Mouse (Mus musculus) neural tube, embryonic 15.5 days (tissue): ENCODE measurements around the gene Rab42. TPM values are rescaled to one million over a fixed set of nuclear protein-coding genes. Genes with fewer than 3 reads are reported as not detected.
"Not testable (repeated sequence)": the region's sequence is repeated elsewhere in the genome, so short reads cannot be mapped to it uniquely, and the experiment has no call there.

Experiments used
- ATAC-seq: fragments of 200-750 bp; cut with Nextera tagmentation; 2 replicates; pipeline ENCODE4 v1.8.0; 2017; ENCODE audit warnings: mild to moderate bottlenecking, moderate TSS enrichment, moderate library complexity; ENCODE audit not compliant: low FRiP score
- H3K27ac ChIP-seq: fragments of 300-500 bp; sonication (generic); replicated peaks from 2 replicates; pipeline ENCODE4 v1.5.1; 2015; ENCODE audit warnings: mild to moderate bottlenecking, inconsistent platforms
- H3K27me3 ChIP-seq: fragments of 300-500 bp; sonication (generic); replicated peaks from 2 replicates; pipeline ENCODE4 v1.6.1; 2015; ENCODE audit warnings: inconsistent platforms
- H3K36me3 ChIP-seq: fragments of 300-500 bp; sonication (generic); 2 replicates; pipeline ENCODE4 v1.6.1; 2015; ENCODE audit warnings: inconsistent platforms
- H3K4me1 ChIP-seq: fragments of 300-500 bp; sonication (generic); 2 replicates; pipeline ENCODE4 v1.6.1; 2015; ENCODE audit warnings: inconsistent platforms
- H3K4me2 ChIP-seq: fragments of 300-500 bp; sonication (generic); 2 replicates; pipeline ENCODE4 v1.6.1; 2015; ENCODE audit warnings: inconsistent platforms, mild to moderate bottlenecking, moderate library complexity
- H3K4me3 ChIP-seq: fragments of 300-500 bp; sonication (generic); replicated peaks from 2 replicates; pipeline ENCODE4 v1.5.1; 2015; ENCODE audit warnings: mild to moderate bottlenecking, inconsistent platforms
- H3K9ac ChIP-seq: fragments of 300-500 bp; sonication (generic); replicated peaks from 2 replicates; pipeline ENCODE4 v1.6.1; 2015; ENCODE audit warnings: mild to moderate bottlenecking, inconsistent platforms
- H3K9me3 ChIP-seq: fragments of 300-500 bp; sonication (generic); replicated peaks from 2 replicates; pipeline ENCODE4 v1.6.1; 2016; ENCODE audit warnings: inconsistent platforms
- WGBS: fragments of 180-500 bp; shearing (Covaris S2); methylation state at CpG from one replicate; pipeline ENCODE4 v1.1.7; 2015; ENCODE audit warnings: mixed read lengths; 5-methylcytosine and 5-hydroxymethylcytosine counted together
- polyA plus RNA-seq: library from polyadenylated mRNA; unstranded; fragments of >200 nt; fragmentation: Nextera tagmentation; extraction: Ambion mirVana; gene quantifications from 2 replicates; pipeline ENCODE4 v1.2.1, GENCODE M21; 2015

Rab42 gene
- polyA plus RNA-seq, 1 experiment from 2014 or later = 3.5 TPM

- Histone ChIP-seq H3K36me3 (peaks cover 36% of the 10 kb centered on the region), H3K27ac (no peak overlapping the region), H3K9ac (no peak overlapping the region), H3K4me1 (no peaks in the 10 kb centered on the region), H3K27me3 (no peaks in the 10 kb centered on the region), H3K4me3 (no peak overlapping the region), H3K4me2 (no peak overlapping the region), H3K9me3 (no peaks in the 10 kb centered on the region)
- WGBS = 85% methylated on average over 7 of the region's 7 CpGs
- no peak for ATAC-seq
Observed at GRCm38 (mm10) chr4:132293682-132294240, 9.4 kb downstream of the Rab42 start.

GRCm38 (mm10) chr4:132292988-132293387 is 10.2 kb downstream of the Rab42 start:
- Histone ChIP-seq H3K9me3 (no peaks in the 10 kb centered on the region), H3K4me1 (no peaks in the 10 kb centered on the region), H3K27me3 (no peaks in the 10 kb centered on the region), H3K36me3 (peaks cover 36% of the 10 kb centered on the region), H3K4me3 (no peak overlapping the region), H3K27ac (no peak overlapping the region), H3K4me2 (no peak overlapping the region), H3K9ac (no peak overlapping the region)
- WGBS = 44% methylated on average over 4 of the region's 4 CpGs
- no peak for ATAC-seq

GRCm38 (mm10) chr4:132291624-132292335 is 11.4 kb downstream of the Rab42 start:
- Histone ChIP-seq H3K4me2 (no peak overlapping the region), H3K27ac (no peak overlapping the region), H3K27me3 (no peaks in the 10 kb centered on the region), H3K4me1 (no peaks in the 10 kb centered on the region), H3K9ac (no peak overlapping the region), H3K4me3 (no peak overlapping the region), H3K36me3 (peaks cover 40% of the 10 kb centered on the region), H3K9me3 (no peaks in the 10 kb centered on the region)
- 89% methylated on average over 12 of the region's 12 CpGs for WGBS
- no peak for ATAC-seq

- Histone ChIP-seq H3K9me3 (no peaks in the 10 kb centered on the region), H3K4me2 (no peak overlapping the region), H3K27me3 (no peaks in the 10 kb centered on the region), H3K36me3 (peaks cover 47% of the 10 kb centered on the region), H3K27ac (no peak overlapping the region), H3K9ac (no peak overlapping the region), H3K4me3 (no peak overlapping the region), H3K4me1 (no peaks in the 10 kb centered on the region)
- no peak for ATAC-seq
- 95% methylated on average over 4 of the region's 4 CpGs for WGBS
Observed at GRCm38 (mm10) chr4:132291056-132291455, 12.1 kb downstream of the Rab42 start.

GRCm38 (mm10) chr4:132288840-132289239 is 14.3 kb downstream of the Rab42 start:
- WGBS = 92% methylated on average over 1 of the region's 5 CpGs
- ATAC-seq, H3K4me3 ChIP-seq, H3K4me1 ChIP-seq, H3K9me3 ChIP-seq, H3K4me2 ChIP-seq, H3K27me3 ChIP-seq, H3K9ac ChIP-seq, H3K27ac ChIP-seq: not testable (repeated sequence)
- peaks cover 54% of the 10 kb centered on the region for H3K36me3 ChIP-seq

GRCm38 (mm10) chr4:132275949-132276348 is 27.2 kb downstream of the Rab42 start:
- H3K4me2 ChIP-seq = peak overlapping the region; percentile 11; the same call in 1 of the 2 replicates
- no peak for ATAC-seq
- peaks cover 24% of the 10 kb centered on the region for H3K4me1 ChIP-seq
- no peaks in the 10 kb centered on the region for H3K9me3 ChIP-seq
- H3K27me3 ChIP-seq = no peaks in the 10 kb centered on the region
- peaks cover 4% of the 10 kb centered on the region for H3K36me3 ChIP-seq
- H3K4me3 ChIP-seq = no peak overlapping the region
- 95% methylated on average over 3 of the region's 3 CpGs for WGBS
- H3K9ac ChIP-seq = no peak overlapping the region
- H3K27ac ChIP-seq = no peak overlapping the region

GRCm38 (mm10) chr4:132274156-132274862 is 28.9 kb downstream of the Rab42 start, which contains the start of gene Taf12:
TSS of gene Taf12 (plus strand) at chr4:132274375.
- Histone ChIP-seq H3K36me3 (no peaks in the 10 kb centered on the region), H3K27ac (peak within 1 kb of the TSS; percentile 85), H3K4me1 (peaks cover 28% of the 10 kb centered on the region), H3K4me2 (peak within 1 kb of the TSS; percentile 81), H3K9ac (peak within 1 kb of the TSS; percentile 67), H3K9me3 (no peaks in the 10 kb centered on the region), H3K4me3 (peak within 1 kb of the TSS; percentile 54), H3K27me3 (no peaks in the 10 kb centered on the region)
- ATAC-seq = peak; percentile 90
- WGBS = under 1% methylated on average over 48 of the region's 48 CpGs

GRCm38 (mm10) chr4:132273166-132273565 is 30.0 kb downstream of the Rab42 start:
- no peaks in the 10 kb centered on the region for H3K27me3 ChIP-seq
- no peak for ATAC-seq
- 66% methylated on average over 2 of the region's 2 CpGs for WGBS
- no peaks in the 10 kb centered on the region for H3K36me3 ChIP-seq
- H3K27ac ChIP-seq = no peak overlapping the region; the same call in 1 of the 2 replicates
- peak overlapping the region; percentile 67 for H3K9ac ChIP-seq
- H3K9me3 ChIP-seq = no peaks in the 10 kb centered on the region
- peak overlapping the region; percentile 54 for H3K4me3 ChIP-seq
- peak overlapping the region; percentile 81 for H3K4me2 ChIP-seq
- H3K4me1 ChIP-seq = peaks cover 28% of the 10 kb centered on the region

- Histone ChIP-seq H3K4me1 (peaks cover 17% of the 10 kb centered on the region), H3K4me2 (peak overlapping the region; percentile 60), H3K9ac (peak overlapping the region; percentile 51), H3K27me3 (no peaks in the 10 kb centered on the region), H3K9me3 (no peaks in the 10 kb centered on the region), H3K27ac (peak overlapping the region; percentile 95), H3K4me3 (peak overlapping the region; percentile 36), H3K36me3 (no peaks in the 10 kb centered on the region)
- under 1% methylated on average over 35 of the region's 35 CpGs for WGBS
- peak; percentile 73 for ATAC-seq
Observed at GRCm38 (mm10) chr4:132269740-132270560, 33.2 kb downstream of the Rab42 start.

- no peak for ATAC-seq
Observed at GRCm38 (mm10) chr4:132268871-132269739, 34.1 kb downstream of the Rab42 start.

More at GRCm38 (mm10) chr4:132268871-132269739, 34.1 kb downstream of the Rab42 start:
- WGBS = 14% methylated on average over 6 of the region's 6 CpGs
- Histone ChIP-seq H3K9me3 (no peaks in the 10 kb centered on the region), H3K4me2 (peak overlapping the region; percentile 60; the same call in 1 of the 2 replicates), H3K27ac (peak overlapping the region; percentile 95), H3K27me3 (no peaks in the 10 kb centered on the region), H3K4me1 (peaks cover 15% of the 10 kb centered on the region), H3K4me3 (no peak overlapping the region), H3K9ac (no peak overlapping the region), H3K36me3 (no peaks in the 10 kb centered on the region)
